Mouse (Mus musculus) embryonic facial prominence, embryonic 12.5 days (tissue): ENCODE measurements around the gene Nat9. TPM values are rescaled to one million over a fixed set of nuclear protein-coding genes. Genes with fewer than 3 reads are reported as not detected.
A peak's percentile ranks its signal among the peaks of the same experiment; 100 is the strongest.

Source experiments
- ATAC-seq: fragments of 200-750 bp; cut with Nextera tagmentation; 2 replicates; pipeline ENCODE4 v1.8.0; 2017; ENCODE audit not compliant: insufficient number of reproducible peaks, insufficient read depth, low FRiP score, low TSS enrichment
- H3K27ac ChIP-seq: fragments of 300-500 bp; sonication (generic); 2 replicates; pipeline ENCODE4 v1.5.1; 2016; ENCODE audit warnings: mild to moderate bottlenecking
- H3K27me3 ChIP-seq: fragments of 300-500 bp; sonication (generic); 2 replicates; pipeline ENCODE4 v1.6.1; 2016; ENCODE audit warnings: mild to moderate bottlenecking, moderate library complexity
- H3K36me3 ChIP-seq: fragments of 300-500 bp; sonication (generic); 2 replicates; pipeline ENCODE4 v1.6.1; 2016; ENCODE audit warnings: mild to moderate bottlenecking
- H3K4me1 ChIP-seq: fragments of 300-500 bp; sonication (generic); 2 replicates; pipeline ENCODE4 v1.6.1; 2016
- H3K4me2 ChIP-seq: fragments of 300-500 bp; sonication (generic); replicated peaks from 2 replicates; pipeline ENCODE4 v1.6.1; 2016; ENCODE audit warnings: mild to moderate bottlenecking, moderate library complexity
- H3K4me3 ChIP-seq: fragments of 300-500 bp; sonication (generic); 2 replicates; pipeline ENCODE4 v1.5.1; 2016; ENCODE audit warnings: mild to moderate bottlenecking
- H3K9ac ChIP-seq: fragments of 300-500 bp; sonication (generic); 2 replicates; pipeline ENCODE4 v1.6.1; 2016; ENCODE audit warnings: mild to moderate bottlenecking, moderate library complexity
- H3K9me3 ChIP-seq: fragments of 300-500 bp; sonication (generic); 2 replicates; pipeline ENCODE4 v1.6.1; 2016; ENCODE audit warnings: mild to moderate bottlenecking, moderate library complexity
- whole genome bisulfite sequencing: fragments of 180-500 bp; shearing (Covaris S2); methylation state at CpG from one replicate; pipeline ENCODE4 v1.1.7; 2016; 5-methylcytosine and 5-hydroxymethylcytosine counted together
- polyA plus RNA-seq: library from polyadenylated mRNA; unstranded; fragments of >200 nt; fragmentation: Nextera tagmentation; extraction: Ambion mirVana; gene quantifications from 2 replicates; pipeline ENCODE4 v1.2.1, GENCODE M21; 2016

The Nat9 gene
- polyA plus RNA-seq, result 21.8 and 23.7 TPM in 2 replicates

DNA sequence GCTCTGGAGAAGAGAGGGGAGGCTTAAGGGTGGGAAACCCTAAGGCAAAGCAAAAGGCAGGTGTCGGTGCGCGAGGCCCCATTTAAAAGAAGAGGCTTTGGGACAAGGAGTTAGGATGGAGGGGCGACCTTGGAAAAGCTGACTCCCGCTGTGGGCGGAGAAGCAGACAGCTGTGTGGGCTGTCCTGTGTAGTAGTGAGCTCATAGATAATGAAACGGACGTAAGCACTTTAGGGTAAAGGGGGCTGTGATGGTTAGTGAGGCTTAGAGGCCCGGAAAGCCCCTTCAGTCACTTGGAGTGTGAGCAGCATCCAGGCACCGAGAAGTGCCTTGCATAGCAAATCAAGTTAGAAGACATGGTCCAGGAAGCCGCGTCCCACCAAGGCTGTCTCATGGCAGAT is at the start of gene Nat9:
Nat9 (minus strand) TSS at position 167 of the 400 bp plus-strand sequence.
- peak within 1 kb of the TSS; percentile 71 for H3K9ac ChIP-seq
- no peaks in the 10 kb centered on the region for H3K27me3 ChIP-seq
- WGBS, result 9% methylated on average over 12 of the region's 12 CpGs
- H3K27ac ChIP-seq, result peak within 1 kb of the TSS; percentile 65
- H3K4me1 ChIP-seq, result peaks cover 20% of the 10 kb centered on the region
- peak within 1 kb of the TSS; percentile 65 for H3K4me3 ChIP-seq
- H3K4me2 ChIP-seq, result peak within 1 kb of the TSS; percentile 86
- H3K36me3 ChIP-seq, result no peaks in the 10 kb centered on the region
- ATAC-seq, result no peak
- no peaks in the 10 kb centered on the region for H3K9me3 ChIP-seq

DNA sequence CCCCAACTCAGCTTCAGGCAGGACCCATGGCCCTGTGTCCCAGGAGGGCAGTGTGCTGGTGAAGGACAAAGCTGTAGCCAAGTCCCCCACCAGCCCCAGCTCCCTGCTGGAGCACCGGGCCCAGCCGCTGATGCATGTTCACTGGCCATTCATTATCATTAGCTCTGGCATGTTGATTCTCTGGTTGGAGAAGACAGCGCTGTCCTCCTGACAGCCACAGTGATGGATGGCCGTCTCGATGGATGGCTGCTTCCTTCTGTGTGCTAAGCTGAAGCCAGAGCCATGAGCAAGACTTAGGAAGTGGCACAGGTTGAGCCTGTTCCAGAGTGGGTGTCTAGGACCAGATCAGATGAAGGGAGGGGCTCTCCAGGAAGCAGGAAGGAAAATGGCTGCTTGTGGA is 48.9 kb upstream of the Nat9 start:
- Histone ChIP-seq H3K27me3 (peaks cover 8% of the 10 kb centered on the region; the same call in 1 of the 2 replicates), H3K36me3 (no peaks in the 10 kb centered on the region), H3K27ac (no peak overlapping the region), H3K9ac (no peak overlapping the region), H3K4me2 (no peak overlapping the region), H3K4me3 (no peak overlapping the region), H3K9me3 (no peaks in the 10 kb centered on the region), H3K4me1 (peaks cover 15% of the 10 kb centered on the region)
- WGBS, result 74% methylated on average over 5 of the region's 5 CpGs
- ATAC-seq, result no peak

DNA sequence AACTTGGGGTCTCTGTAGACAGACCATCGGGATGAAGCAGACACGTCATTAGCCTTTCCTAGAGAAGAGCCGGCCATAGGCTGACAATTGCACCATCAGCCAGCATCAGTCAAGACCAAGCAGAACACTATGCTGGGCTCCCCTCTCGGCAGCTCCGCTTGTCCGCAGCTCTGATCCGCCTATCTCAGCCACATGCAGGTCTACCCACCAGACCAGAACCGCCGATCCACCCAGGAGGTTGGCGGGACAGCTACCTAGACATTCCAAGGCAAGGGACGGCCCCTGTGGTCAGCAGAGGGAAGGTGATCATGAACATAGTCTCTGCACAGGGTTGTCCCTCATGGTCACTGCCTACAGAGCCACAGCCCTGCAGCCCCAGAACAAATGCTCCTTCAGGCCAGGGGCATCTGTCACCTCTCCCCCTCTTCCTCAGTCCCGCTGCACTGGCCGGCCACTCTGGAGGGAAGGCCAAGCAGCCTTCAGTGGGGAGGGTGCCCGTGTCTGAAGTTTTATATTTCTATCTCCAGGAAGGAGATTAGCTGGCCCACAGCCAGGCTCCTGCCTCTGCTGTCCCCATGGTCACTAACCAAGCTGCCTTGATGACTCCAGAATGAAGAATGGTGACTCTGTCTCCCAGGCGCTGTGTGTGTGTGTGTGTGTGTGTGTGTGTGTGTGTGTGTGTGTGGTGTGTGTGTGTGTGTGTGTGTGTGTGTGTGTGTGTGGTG is 46.8 kb upstream of the Nat9 start:
- Histone ChIP-seq H3K4me2 (no peak overlapping the region), H3K4me3 (no peak overlapping the region), H3K36me3 (no peaks in the 10 kb centered on the region), H3K27ac (no peak overlapping the region), H3K9ac (no peak overlapping the region), H3K4me1 (peaks cover 22% of the 10 kb centered on the region), H3K9me3 (no peaks in the 10 kb centered on the region), H3K27me3 (peaks cover 15% of the 10 kb centered on the region; the same call in 1 of the 2 replicates)
- ATAC-seq, result no peak
- 74% methylated on average over 15 of the region's 15 CpGs for WGBS

DNA sequence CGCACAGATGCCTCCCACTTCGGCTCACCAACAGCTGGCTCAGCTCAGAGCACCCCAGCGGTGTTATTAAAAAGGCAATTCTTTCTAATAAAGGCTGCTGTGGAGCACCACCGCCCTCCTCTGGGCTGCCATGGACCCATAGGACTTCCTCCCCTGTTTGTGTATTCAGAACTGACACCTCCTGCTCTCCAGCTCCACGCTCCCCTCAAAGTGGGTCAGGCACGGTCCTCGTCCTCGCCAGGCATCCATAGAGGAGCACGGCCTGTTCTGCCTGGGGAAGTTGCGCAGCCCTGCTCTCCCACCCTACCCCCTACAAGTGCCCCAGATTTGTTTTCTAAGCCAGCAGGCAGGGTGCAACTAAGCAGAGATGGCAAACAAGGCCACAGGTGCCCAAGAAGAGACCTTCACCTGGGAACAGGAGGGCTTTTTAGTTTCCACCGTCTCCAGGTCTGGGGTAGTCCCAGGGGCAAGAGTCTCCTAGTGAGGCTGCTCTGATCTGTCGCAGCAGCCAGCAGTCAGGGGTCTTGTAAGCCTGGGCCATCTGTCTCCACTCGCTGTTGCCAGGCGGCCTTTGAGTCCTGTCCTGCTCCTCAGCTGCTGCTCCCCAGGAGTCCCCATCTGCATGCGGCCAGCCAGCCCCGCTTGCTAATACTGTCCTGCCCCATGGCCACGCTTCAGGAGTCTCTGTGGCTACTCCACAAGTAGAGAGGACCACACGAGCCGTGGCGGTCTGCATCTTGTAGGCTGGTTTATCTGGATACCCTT is 46.0 kb upstream of the Nat9 start:
- H3K4me2 ChIP-seq, result no peak overlapping the region
- H3K9me3 ChIP-seq, result no peaks in the 10 kb centered on the region
- peaks cover 17% of the 10 kb centered on the region for H3K27me3 ChIP-seq
- H3K4me3 ChIP-seq, result no peak overlapping the region
- peaks cover 25% of the 10 kb centered on the region for H3K4me1 ChIP-seq
- no peak for ATAC-seq
- no peak overlapping the region for H3K27ac ChIP-seq
- 61% methylated on average over 20 of the region's 20 CpGs for WGBS
- no peaks in the 10 kb centered on the region for H3K36me3 ChIP-seq
- H3K9ac ChIP-seq, result no peak overlapping the region

DNA sequence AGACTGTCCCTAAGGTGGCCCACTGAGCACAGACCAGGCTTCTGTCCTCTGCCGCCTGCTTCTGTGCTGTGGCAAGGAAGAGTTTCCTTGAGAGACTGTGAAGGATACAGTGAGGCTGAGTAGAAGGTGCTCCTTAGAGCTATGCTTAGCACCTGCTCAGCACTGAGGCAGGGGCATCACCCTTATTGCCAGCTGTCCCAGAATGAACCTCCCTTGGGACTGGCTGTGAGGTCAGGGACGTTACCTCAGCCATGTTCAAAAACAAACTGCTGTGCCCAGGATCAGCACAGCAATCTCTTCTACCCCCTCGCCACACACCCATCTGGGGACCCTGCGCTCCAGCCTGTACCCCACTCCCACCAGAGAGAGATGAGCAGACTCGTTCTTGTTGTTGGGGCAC is 45.2 kb upstream of the Nat9 start:
- H3K27me3 ChIP-seq, result peaks cover 18% of the 10 kb centered on the region
- H3K4me1 ChIP-seq, result peaks cover 28% of the 10 kb centered on the region

DNA sequence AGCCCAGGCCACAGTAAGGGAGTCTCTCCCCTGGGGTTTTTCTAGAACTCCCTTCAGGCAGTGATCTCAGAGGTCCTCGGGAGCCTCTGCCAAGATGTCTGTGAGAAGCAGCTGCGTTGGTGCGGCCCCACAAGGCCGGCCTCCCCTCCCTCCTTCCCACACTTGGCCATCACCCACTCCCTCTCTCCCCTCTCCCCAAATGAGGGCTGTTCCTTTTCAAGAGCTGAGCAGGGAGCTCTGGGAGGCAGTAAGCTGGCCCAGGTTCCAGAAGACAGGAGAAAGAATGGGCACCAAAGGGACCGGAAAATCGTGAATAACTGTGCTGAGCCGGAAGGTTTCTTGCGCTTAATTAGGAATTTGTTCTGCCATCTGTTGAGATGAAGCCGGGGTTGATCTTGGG is 44.3 kb upstream of the Nat9 start:
- Histone ChIP-seq H3K4me3 (no peak overlapping the region), H3K9ac (no peak overlapping the region), H3K4me1 (peaks cover 38% of the 10 kb centered on the region), H3K27me3 (peaks cover 18% of the 10 kb centered on the region), H3K4me2 (no peak overlapping the region), H3K27ac (0 out of 2 replicates have a peak overlapping the region, but pooled peaks have one; percentile 3), H3K36me3 (no peaks in the 10 kb centered on the region), H3K9me3 (no peaks in the 10 kb centered on the region)
- no peak for ATAC-seq
- WGBS, result 53% methylated on average over 9 of the region's 9 CpGs

More for the DNA sequence above, 45.2 kb upstream of the Nat9 start:
- Histone ChIP-seq H3K4me3 (no peak overlapping the region), H3K4me2 (no peak overlapping the region), H3K9me3 (no peaks in the 10 kb centered on the region), H3K36me3 (no peaks in the 10 kb centered on the region), H3K9ac (0 out of 2 replicates have a peak overlapping the region, but pooled peaks have one; percentile 19), H3K27ac (no peak overlapping the region)
- WGBS, result 79% methylated on average over 5 of the region's 5 CpGs
- ATAC-seq, result no peak

DNA sequence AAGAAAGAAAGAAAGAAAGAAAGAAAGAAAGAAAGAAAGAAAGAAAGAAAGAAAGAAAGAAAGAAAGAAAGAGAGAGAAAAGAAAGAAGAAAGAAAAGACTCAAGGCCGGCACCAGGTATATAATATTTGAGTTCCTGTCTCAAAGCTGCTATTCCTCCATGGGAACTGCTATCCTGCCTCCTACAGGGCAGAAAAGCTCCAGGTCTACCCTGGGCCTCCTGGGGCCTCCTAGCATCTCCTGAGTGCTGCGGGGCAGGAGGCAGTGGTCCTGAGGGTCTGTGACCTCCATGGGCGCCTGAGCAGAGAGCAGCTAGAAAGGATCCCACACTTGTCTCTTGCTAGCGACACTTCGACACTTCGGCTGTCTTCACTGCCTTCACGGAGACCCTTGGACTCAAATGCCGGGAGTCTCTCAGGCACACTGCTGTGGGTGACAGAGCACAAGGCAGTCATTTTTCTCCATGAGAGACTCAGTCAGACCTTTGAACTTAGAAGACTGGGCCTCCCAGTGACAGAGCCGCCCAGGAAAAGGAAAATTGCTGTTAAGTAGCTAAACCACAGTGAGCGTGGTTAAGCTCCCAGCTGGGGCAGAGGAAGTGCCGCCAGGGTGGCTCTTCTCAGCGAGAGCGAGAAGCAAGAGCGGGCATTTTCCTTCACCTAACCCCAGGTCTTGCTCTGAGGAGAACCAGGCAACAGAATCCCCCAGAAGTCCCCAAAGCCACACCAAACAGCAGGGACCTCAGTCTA is 43.7 kb upstream of the Nat9 start:
- Histone ChIP-seq H3K36me3 (no peaks in the 10 kb centered on the region), H3K9me3 (no peaks in the 10 kb centered on the region), H3K27me3 (peaks cover 18% of the 10 kb centered on the region), H3K9ac (no peak overlapping the region), H3K4me2 (no peak overlapping the region), H3K4me1 (peaks cover 41% of the 10 kb centered on the region), H3K27ac (no peak overlapping the region), H3K4me3 (no peak overlapping the region)
- ATAC-seq, result no peak
- 35% methylated on average over 14 of the region's 14 CpGs for WGBS

DNA sequence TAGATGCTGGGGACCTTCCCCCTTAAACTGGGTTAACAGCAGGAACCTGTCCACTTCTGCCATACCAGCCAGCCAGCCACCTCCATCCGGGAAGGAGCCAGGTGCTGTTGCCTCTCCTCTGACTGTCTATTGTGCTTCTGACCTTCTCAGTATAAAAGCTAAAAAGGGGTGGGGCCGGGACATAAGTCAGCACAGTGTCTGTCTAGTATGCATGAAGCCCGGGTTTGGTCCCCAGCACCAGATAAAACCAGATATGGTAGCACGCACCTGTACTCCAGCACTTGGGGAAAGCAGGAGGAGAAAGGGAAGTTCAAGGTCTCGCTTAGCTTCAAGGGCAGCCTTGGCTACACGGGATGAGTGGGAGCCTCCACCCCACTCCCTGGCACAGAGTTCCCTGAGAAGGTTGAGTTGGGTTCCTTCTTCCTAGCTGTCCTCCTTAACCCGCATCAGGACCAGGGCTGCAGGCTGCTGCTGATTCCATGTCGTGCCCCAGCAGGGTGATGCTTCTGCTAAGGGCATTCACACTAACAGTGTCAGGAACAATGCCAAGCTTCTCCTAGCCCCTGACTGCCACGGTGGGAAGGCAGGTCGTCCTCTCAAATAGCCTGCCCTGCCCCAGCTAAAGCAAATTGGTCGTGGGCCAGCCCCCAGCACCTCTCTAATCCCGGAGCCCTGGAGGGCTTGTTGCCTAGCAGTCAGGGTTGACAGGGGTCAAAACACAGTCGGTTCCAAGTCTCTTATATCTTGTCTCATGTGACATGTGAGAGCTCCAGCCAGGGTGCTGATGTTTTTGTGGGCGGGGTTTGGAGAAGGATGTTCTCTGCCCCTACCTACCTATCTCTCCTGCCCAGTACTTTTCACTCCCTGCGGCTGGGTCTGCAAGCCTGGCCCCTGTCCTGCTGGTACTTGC is 41.6 kb upstream of the Nat9 start:
- Histone ChIP-seq H3K36me3 (no peaks in the 10 kb centered on the region), H3K27ac (no peak overlapping the region), H3K27me3 (peaks cover 18% of the 10 kb centered on the region), H3K4me2 (no peak overlapping the region), H3K4me3 (no peak overlapping the region), H3K4me1 (peaks cover 52% of the 10 kb centered on the region), H3K9ac (no peak overlapping the region), H3K9me3 (no peaks in the 10 kb centered on the region)
- no peak for ATAC-seq
- WGBS, result 44% methylated on average over 15 of the region's 15 CpGs

DNA sequence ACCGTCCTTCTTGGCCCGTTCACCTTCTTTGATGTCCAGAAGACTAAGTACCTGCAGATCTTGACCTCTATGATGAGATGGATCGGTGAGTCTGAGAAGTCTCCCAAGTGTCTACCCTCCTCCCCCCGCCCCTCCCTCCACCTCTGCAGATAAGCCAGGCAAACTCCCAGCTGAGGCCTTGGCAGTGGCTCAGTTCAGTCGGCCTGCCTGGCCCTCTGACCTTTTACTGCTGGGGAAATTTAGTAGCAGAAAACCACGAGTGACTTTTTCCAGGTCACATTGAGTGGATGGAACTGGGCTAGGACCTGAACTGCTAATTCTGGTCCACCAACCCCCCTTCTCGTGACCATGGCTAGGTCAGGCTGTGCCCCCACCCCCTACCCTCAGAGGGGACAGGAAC is 40.8 kb upstream of the Nat9 start:
- 64% methylated on average over 7 of the region's 7 CpGs for WGBS
- ATAC-seq, result no peak
- Histone ChIP-seq H3K27me3 (peaks cover 15% of the 10 kb centered on the region; the same call in 1 of the 2 replicates), H3K27ac (no peak overlapping the region), H3K4me2 (no peak overlapping the region), H3K9me3 (no peaks in the 10 kb centered on the region), H3K36me3 (no peaks in the 10 kb centered on the region), H3K9ac (no peak overlapping the region), H3K4me3 (no peak overlapping the region), H3K4me1 (peaks cover 59% of the 10 kb centered on the region)

DNA sequence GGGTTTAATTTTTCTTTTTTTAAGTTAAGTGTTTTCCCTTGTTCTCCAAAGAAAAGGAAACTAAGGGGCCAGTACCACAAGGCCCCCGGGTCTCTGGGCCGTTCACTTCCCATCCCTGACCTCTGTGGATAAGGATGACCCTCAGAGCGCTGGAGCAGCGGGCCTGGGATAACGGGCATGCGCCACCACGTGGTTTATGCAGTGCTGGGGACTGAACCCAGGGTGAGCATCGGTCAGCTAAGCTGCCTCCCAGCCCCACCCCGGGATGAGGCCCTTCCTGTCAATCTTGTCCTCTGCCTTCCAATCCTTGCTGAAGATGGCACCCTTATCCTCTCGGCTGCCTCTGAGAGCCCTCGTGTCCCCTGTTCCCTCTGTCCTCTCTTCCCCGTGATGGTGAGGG is 40.0 kb upstream of the Nat9 start:
- H3K4me3 ChIP-seq, result no peak overlapping the region
- WGBS, result 22% methylated on average over 12 of the region's 12 CpGs
- no peak overlapping the region for H3K4me2 ChIP-seq
- H3K27me3 ChIP-seq, result peaks cover 15% of the 10 kb centered on the region; the same call in 1 of the 2 replicates
- ATAC-seq, result no peak
- peaks cover 67% of the 10 kb centered on the region for H3K4me1 ChIP-seq
- H3K9ac ChIP-seq, result no peak overlapping the region
- H3K9me3 ChIP-seq, result no peaks in the 10 kb centered on the region
- no peaks in the 10 kb centered on the region for H3K36me3 ChIP-seq
- H3K27ac ChIP-seq, result no peak overlapping the region
